Mouse (Mus musculus): ENCODE measurements around the gene Col8a1. TPM values are rescaled to one million over a fixed set of nuclear protein-coding genes. Genes with fewer than 3 reads are reported as not detected.

The Col8a1 gene
- polyA plus RNA-seq, 1 experiment from 2014 or later, result 0.20 TPM

GRCm38 (mm10) chr16:57747357-57748056 lies 7.0 kb downstream of the Col8a1 start:
- WGBS (ENCODE audit: insufficient replicate concordance), result 54% methylated on average over 2 of the region's 2 CpGs
- no peak overlapping the region for H3K4me3 ChIP-seq (replicated peaks)
- H3K36me3 ChIP-seq (replicated peaks), result no peaks in the 10 kb centered on the region
- H3K9ac ChIP-seq, result no peak overlapping the region
- ATAC-seq (ENCODE audit: insufficient read depth), result no peak
- no peaks in the 10 kb centered on the region for H3K9me3 ChIP-seq (replicated peaks)
- no peak overlapping the region for H3K4me2 ChIP-seq
- H3K27ac ChIP-seq (replicated peaks), result no peak overlapping the region
- H3K27me3 ChIP-seq, result no peaks in the 10 kb centered on the region
- no peaks in the 10 kb centered on the region for H3K4me1 ChIP-seq (replicated peaks)

GRCm38 (mm10) chr16:57740169-57740568 lies 14.4 kb downstream of the Col8a1 start:
- Histone ChIP-seq H3K36me3 (replicated peaks) (no peaks in the 10 kb centered on the region), H3K9ac (no peak overlapping the region), H3K4me1 (replicated peaks) (no peaks in the 10 kb centered on the region), H3K4me2 (no peak overlapping the region), H3K4me3 (replicated peaks) (no peak overlapping the region), H3K27me3 (no peaks in the 10 kb centered on the region), H3K27ac (replicated peaks) (no peak overlapping the region), H3K9me3 (replicated peaks) (no peaks in the 10 kb centered on the region)
- 64% methylated on average over 3 of the region's 3 CpGs for WGBS (ENCODE audit: insufficient replicate concordance)
- ATAC-seq (ENCODE audit: insufficient read depth), result no peak

- H3K4me1 ChIP-seq (replicated peaks), result no peaks in the 10 kb centered on the region
- H3K4me3 ChIP-seq (replicated peaks), result no peak overlapping the region
- H3K36me3 ChIP-seq (replicated peaks), result no peaks in the 10 kb centered on the region
- WGBS (ENCODE audit: insufficient replicate concordance), result 64% methylated on average over 2 of the region's 2 CpGs
- no peaks in the 10 kb centered on the region for H3K9me3 ChIP-seq (replicated peaks)
- H3K9ac ChIP-seq, result no peak overlapping the region
- H3K4me2 ChIP-seq, result no peak overlapping the region
- no peak overlapping the region for H3K27ac ChIP-seq (replicated peaks)
- no peak for ATAC-seq (ENCODE audit: insufficient read depth)
- H3K27me3 ChIP-seq, result no peaks in the 10 kb centered on the region
Observed at GRCm38 (mm10) chr16:57734942-57735341, 19.6 kb downstream of the Col8a1 start.

- no peak overlapping the region for H3K4me3 ChIP-seq (replicated peaks)
- H3K4me1 ChIP-seq (replicated peaks), result no peaks in the 10 kb centered on the region
- no peak overlapping the region for H3K27ac ChIP-seq (replicated peaks)
- WGBS (ENCODE audit: insufficient replicate concordance), result 66% methylated on average over 1 of the region's 1 CpGs
- no peaks in the 10 kb centered on the region for H3K27me3 ChIP-seq
- no peak overlapping the region for H3K9ac ChIP-seq
- H3K4me2 ChIP-seq, result no peak overlapping the region
- no peaks in the 10 kb centered on the region for H3K9me3 ChIP-seq (replicated peaks)
- no peak for ATAC-seq (ENCODE audit: insufficient read depth)
- H3K36me3 ChIP-seq (replicated peaks), result no peaks in the 10 kb centered on the region
Observed at GRCm38 (mm10) chr16:57733545-57733944, 21.0 kb downstream of the Col8a1 start.

- Histone ChIP-seq H3K27me3 (no peaks in the 10 kb centered on the region), H3K27ac (replicated peaks) (no peak overlapping the region), H3K4me1 (replicated peaks) (no peaks in the 10 kb centered on the region), H3K9ac (no peak overlapping the region), H3K36me3 (replicated peaks) (no peaks in the 10 kb centered on the region), H3K4me3 (replicated peaks) (no peak overlapping the region), H3K4me2 (no peak overlapping the region), H3K9me3 (replicated peaks) (no peaks in the 10 kb centered on the region)
- no peak for ATAC-seq (ENCODE audit: insufficient read depth)
- 64% methylated on average over 3 of the region's 3 CpGs for WGBS (ENCODE audit: insufficient replicate concordance)
Observed at GRCm38 (mm10) chr16:57733139-57733538, 21.4 kb downstream of the Col8a1 start.

GRCm38 (mm10) chr16:57724978-57725377 lies 29.6 kb downstream of the Col8a1 start:
- no peak overlapping the region for H3K4me3 ChIP-seq (replicated peaks)
- no peaks in the 10 kb centered on the region for H3K36me3 ChIP-seq (replicated peaks)
- ATAC-seq (ENCODE audit: insufficient read depth), result no peak
- no peaks in the 10 kb centered on the region for H3K9me3 ChIP-seq (replicated peaks)
- WGBS (ENCODE audit: insufficient replicate concordance), result 46% methylated on average over 3 of the region's 3 CpGs
- no peak overlapping the region for H3K4me2 ChIP-seq
- H3K27me3 ChIP-seq, result no peaks in the 10 kb centered on the region
- no peak overlapping the region for H3K27ac ChIP-seq (replicated peaks)
- H3K9ac ChIP-seq, result no peak overlapping the region
- H3K4me1 ChIP-seq (replicated peaks), result no peaks in the 10 kb centered on the region

GRCm38 (mm10) chr16:57718982-57719381 lies 35.6 kb downstream of the Col8a1 start:
- Histone ChIP-seq H3K36me3 (replicated peaks) (no peaks in the 10 kb centered on the region), H3K4me1 (replicated peaks) (no peaks in the 10 kb centered on the region), H3K4me3 (replicated peaks) (no peak overlapping the region), H3K27me3 (no peaks in the 10 kb centered on the region), H3K27ac (replicated peaks) (no peak overlapping the region), H3K9me3 (replicated peaks) (no peaks in the 10 kb centered on the region), H3K9ac (no peak overlapping the region), H3K4me2 (no peak overlapping the region)
- no peak for ATAC-seq (ENCODE audit: insufficient read depth)
- WGBS (ENCODE audit: insufficient replicate concordance), result 54% methylated on average over 2 of the region's 2 CpGs

GRCm38 (mm10) chr16:57698733-57699132 lies 55.8 kb downstream of the Col8a1 start:
- Histone ChIP-seq H3K4me2 (no peak overlapping the region), H3K27ac (replicated peaks) (no peak overlapping the region), H3K9ac (no peak overlapping the region), H3K9me3 (replicated peaks) (no peaks in the 10 kb centered on the region), H3K36me3 (replicated peaks) (no peaks in the 10 kb centered on the region), H3K4me3 (replicated peaks) (no peak overlapping the region), H3K4me1 (replicated peaks) (no peaks in the 10 kb centered on the region), H3K27me3 (no peaks in the 10 kb centered on the region)
- ATAC-seq (ENCODE audit: insufficient read depth), result no peak
- WGBS (ENCODE audit: insufficient replicate concordance), result 68% methylated on average over 5 of the region's 5 CpGs

- no peaks in the 10 kb centered on the region for H3K4me1 ChIP-seq (replicated peaks)
- no peak overlapping the region for H3K27ac ChIP-seq (replicated peaks)
- no peak overlapping the region for H3K4me2 ChIP-seq
- ATAC-seq (ENCODE audit: insufficient read depth), result no peak
- no peaks in the 10 kb centered on the region for H3K9me3 ChIP-seq (replicated peaks)
- no peak overlapping the region for H3K4me3 ChIP-seq (replicated peaks)
- no peaks in the 10 kb centered on the region for H3K36me3 ChIP-seq (replicated peaks)
- H3K9ac ChIP-seq, result no peak overlapping the region
- 44% methylated on average over 1 of the region's 1 CpGs for WGBS (ENCODE audit: insufficient replicate concordance)
- no peaks in the 10 kb centered on the region for H3K27me3 ChIP-seq
Observed at GRCm38 (mm10) chr16:57694694-57695093, 59.8 kb downstream of the Col8a1 start.

GRCm38 (mm10) chr16:57693906-57694522 lies 60.5 kb downstream of the Col8a1 start:
- Histone ChIP-seq H3K9me3 (replicated peaks) (no peaks in the 10 kb centered on the region), H3K9ac (no peak overlapping the region), H3K4me3 (replicated peaks) (no peak overlapping the region), H3K27ac (replicated peaks) (no peak overlapping the region), H3K27me3 (no peaks in the 10 kb centered on the region), H3K36me3 (replicated peaks) (no peaks in the 10 kb centered on the region), H3K4me1 (replicated peaks) (no peaks in the 10 kb centered on the region), H3K4me2 (no peak overlapping the region)
- ATAC-seq (ENCODE audit: insufficient read depth), result no peak
- WGBS (ENCODE audit: insufficient replicate concordance), result 65% methylated on average over 2 of the region's 2 CpGs

GRCm38 (mm10) chr16:57685790-57686399 lies 68.6 kb downstream of the Col8a1 start:
- Histone ChIP-seq H3K27me3 (no peaks in the 10 kb centered on the region), H3K27ac (replicated peaks) (no peak overlapping the region), H3K9me3 (replicated peaks) (no peaks in the 10 kb centered on the region), H3K4me3 (replicated peaks) (no peak overlapping the region), H3K36me3 (replicated peaks) (no peaks in the 10 kb centered on the region), H3K4me1 (replicated peaks) (no peaks in the 10 kb centered on the region), H3K9ac (no peak overlapping the region), H3K4me2 (no peak overlapping the region)
- 39% methylated on average over 5 of the region's 5 CpGs for WGBS (ENCODE audit: insufficient replicate concordance)
- ATAC-seq (ENCODE audit: insufficient read depth), result no peak

All from liver, embryonic 15.5 days (tissue).